Mouse (Mus musculus): ENCODE data around the gene Foxr2.

Foxr2 gene

DNA sequence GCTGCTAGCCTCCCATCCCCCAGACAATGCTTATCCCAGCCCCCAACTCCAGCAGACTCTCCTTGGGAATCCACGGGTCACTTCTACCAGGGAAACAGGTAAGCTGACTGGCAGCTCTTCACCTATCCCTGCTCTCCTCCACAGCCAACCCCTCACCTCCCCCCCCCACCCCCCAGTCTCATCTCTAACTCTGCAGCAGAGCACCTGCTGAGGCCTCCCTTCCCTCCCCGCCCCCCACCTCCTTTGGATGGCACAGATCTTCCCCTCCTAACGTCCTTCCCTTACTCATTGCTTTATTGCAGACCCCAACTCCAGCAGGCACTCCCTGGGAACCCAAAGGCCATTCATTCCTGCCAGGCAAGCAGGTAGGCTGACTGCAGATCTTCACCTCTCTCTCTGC is at the start of gene Foxr2:
Foxr2 (plus strand) TSS at position 301 of the 400 bp plus-strand sequence.
- no peak for DNase-seq (ENCODE audit: extremely low read depth, insufficient read length, low spot score)

DNA sequence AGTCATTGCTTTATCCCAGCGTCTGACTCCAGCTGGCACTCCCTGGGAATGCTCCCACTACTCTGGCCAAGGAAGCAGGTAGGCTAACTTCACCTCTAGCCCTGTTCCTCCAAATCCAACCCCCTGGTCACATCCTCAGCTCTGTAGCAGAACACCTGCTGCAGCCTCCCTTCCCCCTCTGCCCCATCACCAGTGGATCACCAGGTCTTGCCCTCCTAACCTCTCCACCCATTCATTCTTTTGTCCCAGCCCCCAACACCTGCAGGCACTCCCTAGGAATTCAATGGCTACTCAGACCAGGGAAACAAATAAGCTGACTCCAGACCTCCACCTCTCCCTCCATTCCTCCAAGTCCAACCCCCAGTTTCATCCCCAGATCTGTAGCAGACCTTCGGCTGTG is 427 bp downstream of the Foxr2 start:
- DNase-seq (ENCODE audit: extremely low read depth, insufficient read length, low spot score): no peak

DNA sequence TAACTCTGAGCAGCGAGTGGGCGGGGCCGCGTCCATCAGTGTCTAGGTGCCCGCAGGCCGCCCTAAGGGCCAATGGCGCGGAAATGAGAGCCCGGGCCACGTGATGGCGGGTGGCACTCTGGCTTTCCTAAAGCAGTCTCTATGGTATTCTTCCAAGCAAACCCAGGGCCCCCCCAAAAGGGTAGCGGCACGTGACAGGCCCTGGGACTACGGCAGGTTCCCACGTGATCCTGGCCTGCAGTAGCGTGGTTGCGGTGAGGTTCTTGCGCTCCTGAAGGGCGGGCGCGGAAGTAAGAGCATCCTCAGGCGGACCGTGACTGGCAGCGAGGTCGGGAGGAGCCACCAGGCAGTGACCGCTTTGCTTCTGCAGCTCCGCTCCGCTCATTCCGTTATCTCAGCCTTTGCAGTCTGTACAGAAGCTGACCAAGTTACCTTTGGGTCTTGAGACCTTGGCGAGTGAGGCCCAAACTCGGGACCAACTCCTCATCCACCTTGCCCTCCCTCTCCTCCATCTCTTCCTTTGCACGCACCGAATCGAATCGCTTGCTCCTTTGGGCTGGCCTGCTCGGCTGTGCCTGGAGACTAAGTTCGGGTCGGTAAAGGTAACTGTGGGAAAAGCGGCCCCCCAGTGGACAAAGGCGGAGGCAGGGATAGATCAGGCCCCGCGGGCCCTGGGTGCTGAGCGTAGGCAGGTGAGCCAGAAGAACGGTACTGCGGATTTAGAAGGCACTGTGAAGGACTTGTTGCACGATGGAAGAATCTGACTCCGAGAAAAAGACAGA is 21.3 kb downstream of the Foxr2 start, which contains the start of gene Rragb:
Rragb (plus strand) TSS at position 248 of the 782 bp plus-strand sequence.
- DNase-seq (ENCODE audit: extremely low read depth, insufficient read length, low spot score): no peak

DNA sequence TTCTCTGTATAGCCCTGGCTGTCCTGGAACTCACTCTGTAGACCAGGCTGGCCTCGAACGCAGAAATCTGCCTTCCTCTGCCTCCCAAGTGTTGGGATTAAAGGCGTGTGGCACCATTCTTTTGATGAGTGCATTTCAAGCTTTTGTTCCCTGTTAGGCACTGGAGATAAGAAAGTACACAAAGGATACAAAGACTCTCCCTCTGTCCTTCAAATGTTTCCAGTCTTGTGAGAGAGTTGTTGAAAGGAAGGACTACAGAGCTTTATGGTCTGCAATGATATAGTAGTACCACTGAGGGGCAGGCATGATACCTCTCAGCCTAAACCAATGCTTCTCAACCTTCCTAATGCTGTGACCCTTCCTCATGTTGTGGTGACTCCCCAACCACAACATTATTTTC is 24.1 kb downstream of the Foxr2 start:
- DNase-seq (ENCODE audit: extremely low read depth, insufficient read length, low spot score): no peak

DNA sequence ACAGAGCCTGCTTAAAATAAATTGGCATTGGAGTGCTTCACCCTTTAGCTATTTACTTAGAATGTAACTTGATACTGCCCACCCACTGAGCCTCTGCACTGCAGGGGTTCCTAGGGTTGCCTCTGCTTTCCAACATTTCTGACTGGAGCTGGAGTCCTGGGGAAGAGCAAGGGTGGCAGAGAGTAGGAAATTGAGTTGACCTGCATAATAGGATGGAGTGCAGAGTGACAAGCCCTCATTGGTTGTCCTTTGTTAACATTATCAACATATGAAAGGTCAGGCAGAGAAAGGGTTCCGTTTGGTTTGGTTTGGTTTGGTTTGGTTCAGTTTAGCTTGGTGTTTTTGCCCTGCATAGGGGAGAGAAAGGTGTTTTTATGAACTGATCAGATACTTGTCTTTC is 33.2 kb downstream of the Foxr2 start:
- DNase-seq (ENCODE audit: extremely low read depth, insufficient read length, low spot score): no peak

DNA sequence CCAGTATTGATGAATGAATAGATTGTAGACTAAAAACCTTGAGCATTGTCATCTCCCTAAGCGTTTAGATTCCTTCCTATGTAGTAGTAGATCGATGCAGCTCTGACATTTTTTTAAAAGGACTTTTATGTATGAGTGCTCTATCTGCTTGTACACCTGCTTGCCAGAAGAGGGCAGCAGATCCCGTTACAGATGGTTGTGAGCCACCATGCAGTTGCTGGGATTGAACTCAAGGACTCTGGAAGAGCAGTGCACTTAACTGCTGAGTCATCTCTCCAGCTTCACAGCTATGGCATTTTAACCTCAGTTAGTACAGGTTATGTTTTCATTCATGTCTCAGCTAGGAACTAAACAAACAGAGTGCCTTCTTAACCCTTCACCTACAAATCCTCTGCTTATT is 36.7 kb downstream of the Foxr2 start:
- peak; percentile 3 for DNase-seq (ENCODE audit: extremely low read depth, insufficient read length, low spot score)

DNA sequence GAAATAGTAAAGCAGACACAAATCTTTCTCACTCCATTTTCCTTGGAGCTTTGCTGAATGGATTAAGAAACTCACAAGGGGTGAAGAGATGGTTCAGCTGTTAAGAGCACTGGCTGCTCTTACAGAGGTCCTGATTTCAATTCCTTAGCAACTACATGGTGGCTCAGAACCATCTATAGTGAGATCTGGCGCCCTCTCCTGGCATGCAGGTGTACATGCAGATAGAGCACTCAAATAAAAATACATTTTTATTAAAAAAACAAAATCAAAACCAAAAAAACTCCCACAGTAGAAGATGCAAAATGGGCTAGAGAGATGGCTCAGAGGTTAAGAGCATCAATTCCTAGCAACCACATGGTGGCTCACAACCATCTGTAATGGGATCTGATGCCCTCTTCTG is 56.2 kb downstream of the Foxr2 start:
- no peak for DNase-seq (ENCODE audit: extremely low read depth, insufficient read length, low spot score)

DNA sequence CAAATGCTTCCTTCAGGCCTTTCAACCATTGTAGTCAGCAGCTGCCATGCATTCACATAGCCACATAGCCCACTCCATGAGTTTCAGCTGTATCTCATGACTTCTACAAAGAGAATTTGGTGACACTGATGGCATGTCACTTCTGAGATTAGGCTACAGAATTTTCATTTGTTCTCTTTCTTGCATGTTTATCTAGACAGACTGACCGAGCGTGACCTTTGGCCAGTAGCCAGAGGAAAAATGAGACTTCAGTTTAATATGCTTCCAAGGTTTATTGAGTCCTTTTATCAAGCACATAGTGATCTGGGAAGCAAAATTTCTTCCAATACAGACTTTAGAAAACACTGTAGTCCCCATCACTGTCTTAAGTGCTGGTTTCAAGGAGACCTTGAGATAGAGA is 63.6 kb downstream of the Foxr2 start:
- no peak for DNase-seq (ENCODE audit: extremely low read depth, insufficient read length, low spot score)

All from 3134 (cell line).